Mouse (Mus musculus) midbrain, embryonic 12.5 days (tissue): ENCODE results near the gene Dbndd1. TPM values are rescaled to one million over a fixed set of nuclear protein-coding genes. Genes with fewer than 3 reads are reported as not detected.
A peak's percentile ranks its signal among the peaks of the same experiment; 100 is the strongest.
"Not testable (repeated sequence)": the region's sequence is repeated elsewhere in the genome, so short reads cannot be mapped to it uniquely, and the experiment has no call there.

Source experiments
- ATAC-seq: fragments of 200-750 bp; cut with Nextera tagmentation; 2 replicates; pipeline ENCODE4 v1.8.0; 2017; ENCODE audit warnings: low read depth, moderate TSS enrichment, moderate library complexity; ENCODE audit not compliant: low FRiP score
- H3K27ac ChIP-seq: fragments of 300-500 bp; sonication (generic); replicated peaks from 2 replicates; pipeline ENCODE4 v1.5.1; 2016; ENCODE audit warnings: mild to moderate bottlenecking
- H3K27me3 ChIP-seq: fragments of 300-500 bp; sonication (generic); 2 replicates; pipeline ENCODE4 v1.6.1; 2016; ENCODE audit warnings: mild to moderate bottlenecking
- H3K36me3 ChIP-seq: fragments of 300-500 bp; sonication (generic); 2 replicates; pipeline ENCODE4 v1.6.1; 2016
- H3K4me1 ChIP-seq: fragments of 300-500 bp; sonication (generic); 2 replicates; pipeline ENCODE4 v1.6.1; 2016
- H3K4me2 ChIP-seq: fragments of 300-500 bp; sonication (generic); replicated peaks from 2 replicates; pipeline ENCODE4 v1.6.1; 2016; ENCODE audit warnings: mild to moderate bottlenecking, moderate library complexity
- H3K4me3 ChIP-seq: fragments of 300-500 bp; sonication (generic); 2 replicates; pipeline ENCODE4 v1.5.1; 2016; ENCODE audit warnings: mild to moderate bottlenecking
- H3K9ac ChIP-seq: fragments of 300-500 bp; sonication (generic); replicated peaks from 2 replicates; pipeline ENCODE4 v1.6.1; 2016; ENCODE audit warnings: mild to moderate bottlenecking, moderate library complexity
- H3K9me3 ChIP-seq: fragments of 300-500 bp; sonication (generic); 2 replicates; pipeline ENCODE4 v1.6.1; 2016; ENCODE audit warnings: mild to moderate bottlenecking
- WGBS: fragments of 180-500 bp; shearing (Covaris S2); methylation state at CpG from one replicate; pipeline ENCODE4 v1.1.7; 2016; 5-methylcytosine and 5-hydroxymethylcytosine counted together
- polyA plus RNA-seq: library from polyadenylated mRNA; unstranded; fragments of >200 nt; fragmentation: Nextera tagmentation; extraction: Ambion mirVana; gene quantifications from 2 replicates; pipeline ENCODE4 v1.2.1, GENCODE M21; 2016

The Dbndd1 gene
- polyA plus RNA-seq, result 43.2 and 46.4 TPM in 2 replicates

- Histone ChIP-seq H3K27me3 (peaks cover 24% of the 10 kb centered on the region), H3K4me1 (peaks cover 37% of the 10 kb centered on the region), H3K9ac (peak within 1 kb of the TSS; percentile 88), H3K27ac (peak within 1 kb of the TSS; percentile 94), H3K4me3 (peak within 1 kb of the TSS; percentile 76), H3K4me2 (peak within 1 kb of the TSS; percentile 76), H3K9me3 (no peaks in the 10 kb centered on the region), H3K36me3 (peaks cover 8% of the 10 kb centered on the region)
- under 1% methylated on average over 61 of the region's 63 CpGs for WGBS
- ATAC-seq, result peak; percentile 83
These were observed at the start of gene Dbndd1 for GRCm38 (mm10) chr8:123514781-123515539. Gene Dbndd1, minus strand, starts transcription at chr8:123515463.

GRCm38 (mm10) chr8:123564221-123564620, 49.0 kb upstream of the Dbndd1 start:
- H3K9ac ChIP-seq, H3K4me2 ChIP-seq, H3K4me1 ChIP-seq, ATAC-seq, H3K9me3 ChIP-seq, H3K27ac ChIP-seq, H3K27me3 ChIP-seq, H3K4me3 ChIP-seq, H3K36me3 ChIP-seq: not testable (repeated sequence)
- WGBS, result no CpG with 5 or more reads among the region's 45 CpGs

- H3K9ac ChIP-seq, H3K27ac ChIP-seq, H3K4me1 ChIP-seq, H3K4me2 ChIP-seq, H3K4me3 ChIP-seq, H3K9me3 ChIP-seq, ATAC-seq: not testable (repeated sequence)
- peaks cover 17% of the 10 kb centered on the region for H3K27me3 ChIP-seq
- 68% methylated on average over 7 of the region's 14 CpGs for WGBS
- H3K36me3 ChIP-seq, result peaks cover 41% of the 10 kb centered on the region
These were observed 22.4 kb upstream of the Dbndd1 start for GRCm38 (mm10) chr8:123537641-123538040.

DNA sequence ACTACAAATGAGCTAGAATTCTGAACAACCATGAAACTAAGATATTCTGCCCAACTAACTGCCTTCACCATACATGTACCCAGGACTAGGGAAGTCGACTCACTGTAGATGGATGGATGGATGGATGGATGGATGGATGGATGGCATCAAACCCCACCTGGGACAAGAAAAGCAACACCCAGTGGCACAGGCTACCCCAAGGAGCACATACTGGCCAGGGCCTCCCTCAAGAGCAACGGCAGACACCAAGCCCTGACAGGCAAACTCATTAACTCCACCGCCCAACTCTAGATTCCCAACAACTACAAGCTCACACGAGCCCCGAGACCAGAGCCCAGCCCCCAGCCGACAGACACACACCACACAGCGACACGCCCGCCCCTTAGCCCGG, 21.7 kb upstream of the Dbndd1 start:
- ATAC-seq, result no peak
- Histone ChIP-seq H3K27ac (no peak overlapping the region), H3K9ac (no peak overlapping the region), H3K4me2 (no peak overlapping the region), H3K36me3 (peaks cover 48% of the 10 kb centered on the region), H3K4me1 (no peaks in the 10 kb centered on the region), H3K27me3 (peaks cover 17% of the 10 kb centered on the region), H3K4me3 (no peak overlapping the region), H3K9me3 (no peaks in the 10 kb centered on the region)
- WGBS, result 35% methylated on average over 10 of the region's 10 CpGs

GRCm38 (mm10) chr8:123536242-123536989, 21.2 kb upstream of the Dbndd1 start:
- H3K36me3 ChIP-seq, result peaks cover 53% of the 10 kb centered on the region
- no peak overlapping the region for H3K27ac ChIP-seq
- no peaks in the 10 kb centered on the region for H3K9me3 ChIP-seq
- 86% methylated on average over 9 of the region's 9 CpGs for WGBS
- no peak for ATAC-seq
- H3K9ac ChIP-seq, result no peak overlapping the region
- no peaks in the 10 kb centered on the region for H3K4me1 ChIP-seq
- H3K4me3 ChIP-seq, result no peak overlapping the region
- no peak overlapping the region for H3K4me2 ChIP-seq
- peaks cover 17% of the 10 kb centered on the region for H3K27me3 ChIP-seq

DNA sequence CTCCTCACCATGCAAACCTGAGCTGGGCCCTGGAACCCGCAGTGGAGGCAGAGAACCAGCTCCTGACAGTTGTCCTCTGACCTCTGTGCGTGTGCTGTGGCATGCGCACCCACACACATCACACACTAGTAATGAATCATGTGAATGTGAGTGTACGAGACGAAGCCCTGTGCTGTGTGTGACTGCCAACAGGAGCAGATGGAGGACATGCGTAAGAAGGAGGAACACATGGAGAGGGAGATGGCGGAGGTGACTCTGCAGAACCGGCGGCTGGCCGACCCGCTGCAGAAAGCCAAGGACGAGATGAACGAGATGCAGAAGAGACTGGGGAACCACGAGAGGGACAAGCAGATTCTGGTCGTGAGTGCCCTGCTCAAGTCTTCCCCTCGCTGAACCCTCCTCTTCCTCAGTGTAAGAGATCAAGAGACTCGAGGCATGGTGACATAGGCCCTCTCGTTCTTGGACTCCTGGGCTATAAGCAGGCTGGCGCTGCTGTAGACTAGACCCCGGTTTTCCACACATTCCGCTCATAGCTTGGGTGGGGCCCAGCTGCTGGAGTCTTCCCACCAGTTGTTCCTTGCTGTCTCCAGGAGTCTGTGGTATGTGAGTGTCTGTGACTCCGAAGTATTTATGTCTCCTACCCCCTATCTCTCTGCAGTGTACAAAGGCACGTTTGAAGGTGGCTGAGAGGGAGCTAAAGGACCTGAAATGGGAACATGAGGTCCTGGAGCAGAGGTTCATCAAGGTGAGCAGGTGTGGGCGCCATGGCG, 12.6 kb upstream of the Dbndd1 start:
- no peaks in the 10 kb centered on the region for H3K27me3 ChIP-seq
- peaks cover 100% of the 10 kb centered on the region for H3K36me3 ChIP-seq
- no peak overlapping the region for H3K27ac ChIP-seq
- WGBS, result 95% methylated on average over 25 of the region's 25 CpGs
- no peak for ATAC-seq
- no peak overlapping the region for H3K9ac ChIP-seq
- H3K4me2 ChIP-seq, result no peak overlapping the region
- no peaks in the 10 kb centered on the region for H3K4me1 ChIP-seq
- no peaks in the 10 kb centered on the region for H3K9me3 ChIP-seq
- H3K4me3 ChIP-seq, result no peak overlapping the region

DNA sequence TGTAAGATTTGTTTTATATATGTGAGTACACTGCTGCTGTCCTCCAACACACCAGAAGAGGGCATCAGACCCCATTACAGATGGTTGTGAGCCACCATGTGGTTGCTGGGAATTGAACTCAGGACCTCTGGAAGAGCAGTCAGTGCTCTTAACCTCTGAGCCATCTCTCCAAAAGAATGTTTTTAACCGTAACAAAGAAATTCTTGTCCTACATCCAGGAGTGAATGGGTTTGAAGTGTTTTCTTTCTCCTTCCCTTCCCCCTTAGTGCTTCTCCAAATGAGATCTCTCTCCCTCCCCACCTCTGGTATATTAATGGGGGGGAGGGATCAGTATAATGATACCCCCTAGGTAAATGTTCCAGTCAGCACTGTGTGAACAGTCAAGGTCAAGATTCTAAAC, 4.8 kb upstream of the Dbndd1 start:
- not testable (repeated sequence) for ATAC-seq, H3K9me3 ChIP-seq, H3K9ac ChIP-seq, H3K27ac ChIP-seq, H3K4me2 ChIP-seq, H3K4me3 ChIP-seq
- H3K36me3 ChIP-seq, result peaks cover 47% of the 10 kb centered on the region
- WGBS, result 93% methylated on average over 1 of the region's 1 CpGs
- H3K4me1 ChIP-seq, result peaks cover 18% of the 10 kb centered on the region
- H3K27me3 ChIP-seq, result peaks cover 11% of the 10 kb centered on the region

- Histone ChIP-seq H3K4me2 (peak within 1 kb of the TSS; percentile 86), H3K36me3 (peaks cover 33% of the 10 kb centered on the region), H3K4me1 (peaks cover 26% of the 10 kb centered on the region), H3K27ac (peak within 1 kb of the TSS; percentile 40), H3K9ac (peak within 1 kb of the TSS; percentile 82), H3K4me3 (peak within 1 kb of the TSS; percentile 70), H3K9me3 (no peaks in the 10 kb centered on the region), H3K27me3 (peaks cover 11% of the 10 kb centered on the region)
- ATAC-seq, result peak; percentile 87
- WGBS, result 0% methylated on average over 20 of the region's 20 CpGs
These were observed 3.4 kb upstream of the Dbndd1 start, which contains the start of gene Gas8 for GRCm38 (mm10) chr8:123518667-123519066. Gene Gas8, plus strand, starts transcription at chr8:123518834.

GRCm38 (mm10) chr8:123518172-123518571, 2.9 kb upstream of the Dbndd1 start:
- peaks cover 15% of the 10 kb centered on the region for H3K27me3 ChIP-seq
- H3K4me1 ChIP-seq, result peaks cover 31% of the 10 kb centered on the region
- ATAC-seq, result no peak
- 45% methylated on average over 10 of the region's 10 CpGs for WGBS
- H3K4me3 ChIP-seq, result peak overlapping the region; percentile 70
- H3K27ac ChIP-seq, result no peak overlapping the region
- peak overlapping the region; percentile 86 for H3K4me2 ChIP-seq
- H3K36me3 ChIP-seq, result peaks cover 28% of the 10 kb centered on the region
- no peaks in the 10 kb centered on the region for H3K9me3 ChIP-seq
- no peak overlapping the region for H3K9ac ChIP-seq

DNA sequence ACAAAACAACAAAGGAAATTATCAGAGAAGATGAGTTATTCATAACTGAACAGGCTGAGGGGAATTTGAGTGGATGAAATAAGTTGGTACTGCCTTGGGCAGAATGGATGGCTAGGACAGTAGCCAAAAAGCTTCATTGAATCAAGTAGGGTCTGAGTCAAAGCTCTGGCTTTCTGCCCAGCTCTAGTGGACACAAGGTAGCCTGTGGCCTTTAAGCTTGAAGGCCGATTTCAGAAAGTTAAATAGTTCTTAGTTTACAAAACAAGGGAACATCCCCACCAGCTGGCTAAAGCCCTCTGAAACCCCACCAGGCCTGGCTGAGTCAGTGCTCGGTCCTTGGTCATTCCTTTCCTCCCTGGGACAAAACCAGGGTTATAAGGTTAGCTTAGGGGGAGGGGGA, 1.3 kb upstream of the Dbndd1 start:
- Histone ChIP-seq H3K9me3 (no peaks in the 10 kb centered on the region), H3K36me3 (peaks cover 12% of the 10 kb centered on the region), H3K27ac (no peak overlapping the region), H3K4me2 (no peak overlapping the region), H3K27me3 (peaks cover 24% of the 10 kb centered on the region), H3K4me3 (no peak overlapping the region), H3K4me1 (peaks cover 37% of the 10 kb centered on the region), H3K9ac (no peak overlapping the region)
- ATAC-seq, result no peak
- 24% methylated on average over 2 of the region's 2 CpGs for WGBS

DNA sequence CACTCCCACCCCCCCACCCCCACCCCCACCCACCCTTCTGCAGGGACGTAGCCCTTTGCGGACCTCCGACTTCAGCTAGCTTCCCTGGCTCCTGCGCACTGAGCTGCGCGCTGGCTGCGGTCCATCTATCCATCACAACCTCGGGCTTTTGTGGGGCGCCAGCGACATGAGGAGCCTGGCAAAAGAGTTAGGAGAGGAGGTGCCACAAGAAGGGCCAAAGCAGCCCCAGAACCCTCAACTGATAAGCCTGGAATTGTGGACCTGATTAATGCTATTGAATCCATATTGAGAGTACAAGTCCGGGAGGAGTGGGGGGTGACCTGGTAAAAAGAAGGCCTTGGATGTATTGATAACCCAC, 256 bp upstream of the Dbndd1 start:
- H3K4me3 ChIP-seq, result peak overlapping the region; percentile 76
- peaks cover 6% of the 10 kb centered on the region for H3K36me3 ChIP-seq
- no peaks in the 10 kb centered on the region for H3K9me3 ChIP-seq
- peaks cover 37% of the 10 kb centered on the region for H3K4me1 ChIP-seq
- no peak for ATAC-seq
- under 1% methylated on average over 10 of the region's 11 CpGs for WGBS
- peaks cover 24% of the 10 kb centered on the region for H3K27me3 ChIP-seq
- H3K9ac ChIP-seq, result peak overlapping the region; percentile 88
- H3K4me2 ChIP-seq, result peak overlapping the region; percentile 76
- H3K27ac ChIP-seq, result peak overlapping the region; percentile 94

GRCm38 (mm10) chr8:123514136-123514535, 1.1 kb downstream of the Dbndd1 start:
- Histone ChIP-seq H3K4me1 (peaks cover 30% of the 10 kb centered on the region), H3K27me3 (peaks cover 24% of the 10 kb centered on the region), H3K27ac (peak overlapping the region; percentile 94), H3K9ac (peak overlapping the region; percentile 88), H3K36me3 (peaks cover 16% of the 10 kb centered on the region), H3K9me3 (no peaks in the 10 kb centered on the region), H3K4me2 (peak overlapping the region; percentile 76), H3K4me3 (peak overlapping the region; percentile 76)
- 4% methylated on average over 9 of the region's 9 CpGs for WGBS
- no peak for ATAC-seq
